Mouse (Mus musculus) stomach, embryonic 14.5 days (tissue): ENCODE results near the gene Hpd. TPM values are rescaled to one million over a fixed set of nuclear protein-coding genes. Genes with fewer than 3 reads are reported as not detected.

Source experiments
- ATAC-seq: fragments of 200-750 bp; cut with Nextera tagmentation; 2 replicates; pipeline ENCODE4 v1.8.0; 2017; ENCODE audit warnings: low read depth, moderate TSS enrichment; ENCODE audit not compliant: insufficient number of reproducible peaks, insufficient read depth, low FRiP score
- H3K27ac ChIP-seq: fragments of 300-500 bp; sonication (generic); 2 replicates; pipeline ENCODE4 v1.5.1; 2014; ENCODE audit warnings: mild to moderate bottlenecking, low read length, moderate library complexity, mixed read lengths
- H3K27me3 ChIP-seq: fragments of 300-500 bp; sonication (generic); 2 replicates; pipeline ENCODE4 v1.6.1; 2014; ENCODE audit warnings: low read length, control low read depth, mixed read lengths; ENCODE audit not compliant: control insufficient read depth, insufficient read depth
- H3K36me3 ChIP-seq: fragments of 300-500 bp; sonication (generic); 2 replicates; pipeline ENCODE4 v1.6.1; 2014; ENCODE audit warnings: mild to moderate bottlenecking, control low read depth, low read length, moderate library complexity, mixed read lengths; ENCODE audit not compliant: control insufficient read depth, insufficient read depth
- H3K4me1 ChIP-seq: fragments of 300-500 bp; sonication (generic); 2 replicates; pipeline ENCODE4 v1.6.1; 2014; ENCODE audit warnings: low read length, control low read depth, mixed read lengths; ENCODE audit not compliant: control insufficient read depth, insufficient read depth
- H3K4me2 ChIP-seq: fragments of 300-500 bp; sonication (generic); replicated peaks from 2 replicates; pipeline ENCODE4 v1.6.1; 2014; ENCODE audit warnings: low read depth, low read length, control low read depth
- H3K4me3 ChIP-seq: fragments of 300-500 bp; sonication (generic); 2 replicates; pipeline ENCODE4 v1.5.1; 2014; ENCODE audit warnings: low read depth, low read length, control low read depth
- H3K9ac ChIP-seq: fragments of 300-500 bp; sonication (generic); replicated peaks from 2 replicates; pipeline ENCODE4 v1.6.1; 2014; ENCODE audit warnings: low read depth, mild to moderate bottlenecking, control low read depth, low read length, moderate library complexity, mixed read lengths
- H3K9me3 ChIP-seq: fragments of 300-500 bp; sonication (generic); 2 replicates; pipeline ENCODE4 v1.6.1; 2016; ENCODE audit warnings: low read depth, low read length, control low read depth; ENCODE audit not compliant: control insufficient read depth
- WGBS: fragments of 180-500 bp; shearing (Covaris S2); extraction: QIAGEN DNeasy Blood & Tissue Kit; methylation state at CpG from one replicate; pipeline ENCODE4 v1.1.7; 2014; 5-methylcytosine and 5-hydroxymethylcytosine counted together
- polyA plus RNA-seq: library from polyadenylated mRNA; unstranded; fragments of >200 nt; fragmentation: Nextera tagmentation; extraction: Ambion mirVana; gene quantifications from 2 replicates; pipeline ENCODE4 v1.2.1, GENCODE M21; 2014

Hpd gene
- polyA plus RNA-seq, 1 experiment from 2014 or later, result not detected

DNA sequence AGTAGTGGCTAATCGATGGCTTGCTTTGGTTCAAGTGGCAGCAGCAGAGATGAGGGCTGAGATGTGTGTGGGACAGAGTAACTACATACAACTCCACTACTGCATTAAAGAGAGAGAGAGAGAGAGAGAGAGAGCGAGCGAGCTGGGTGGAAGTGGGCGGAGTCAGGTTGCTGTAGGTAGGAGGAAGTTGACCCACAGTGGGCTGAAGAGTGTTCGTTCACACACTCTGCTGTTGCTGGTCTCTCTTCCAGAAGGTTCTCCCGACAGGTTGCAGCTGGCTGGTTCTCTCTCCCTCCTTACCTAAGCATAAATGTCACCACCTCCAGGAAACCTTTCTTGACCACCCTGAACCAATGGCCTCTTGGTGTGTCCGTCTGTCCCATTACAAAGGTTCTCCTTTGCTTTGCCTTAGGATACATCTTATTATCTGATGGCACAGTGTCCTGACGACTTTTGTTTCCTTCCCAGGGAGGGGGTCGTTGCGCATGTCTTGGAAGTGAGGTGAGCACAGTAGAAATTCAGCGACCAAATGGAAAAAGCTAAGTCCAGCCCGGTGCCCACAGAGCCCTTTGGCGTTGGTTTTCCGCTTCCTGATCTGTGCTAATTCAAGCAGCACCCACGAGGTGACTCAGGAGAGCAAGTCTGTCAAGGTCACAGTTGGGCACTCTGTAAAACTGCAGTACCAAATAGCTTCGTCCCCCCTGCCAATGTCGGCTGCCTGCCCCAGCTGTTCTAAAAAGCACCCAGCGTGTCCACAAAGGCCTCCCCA is 56.7 kb downstream of the Hpd start:
- no peak overlapping the region for H3K27ac ChIP-seq
- 84% methylated on average over 18 of the region's 18 CpGs for WGBS
- H3K4me1 ChIP-seq, result no peaks in the 10 kb centered on the region
- H3K36me3 ChIP-seq, result 0 out of 2 replicates have a peak, but pooled peaks cover 4% of the 10 kb centered on the region
- no peak overlapping the region for H3K9ac ChIP-seq
- H3K9me3 ChIP-seq, result no peaks in the 10 kb centered on the region
- no peak for ATAC-seq
- no peak overlapping the region for H3K4me2 ChIP-seq
- no peaks in the 10 kb centered on the region for H3K27me3 ChIP-seq
- H3K4me3 ChIP-seq, result no peak overlapping the region

DNA sequence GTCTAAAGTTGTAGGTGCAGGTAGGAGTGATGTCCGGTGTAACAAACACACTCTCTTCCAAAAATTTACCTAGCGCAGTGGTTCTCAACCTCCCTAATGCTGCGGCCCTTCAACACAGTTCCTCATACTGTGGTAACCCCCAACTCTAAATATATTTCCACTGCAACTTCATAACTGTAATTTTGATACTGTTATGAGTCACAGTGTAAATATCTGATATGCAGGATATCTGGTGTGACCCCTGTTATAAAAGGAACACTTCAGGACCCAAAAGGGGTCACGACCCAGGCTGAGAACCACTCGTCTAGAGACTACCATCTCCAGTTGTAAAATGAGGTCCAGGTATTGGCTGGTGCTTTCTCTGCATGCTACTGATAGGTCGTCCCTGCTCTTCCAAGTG is 57.4 kb downstream of the Hpd start:
- Histone ChIP-seq H3K27me3 (no peaks in the 10 kb centered on the region), H3K9ac (no peak overlapping the region), H3K9me3 (no peaks in the 10 kb centered on the region), H3K4me2 (no peak overlapping the region), H3K36me3 (0 out of 2 replicates have a peak, but pooled peaks cover 4% of the 10 kb centered on the region), H3K4me3 (no peak overlapping the region), H3K27ac (no peak overlapping the region), H3K4me1 (no peaks in the 10 kb centered on the region)
- WGBS, result 79% methylated on average over 6 of the region's 6 CpGs
- ATAC-seq, result no peak

DNA sequence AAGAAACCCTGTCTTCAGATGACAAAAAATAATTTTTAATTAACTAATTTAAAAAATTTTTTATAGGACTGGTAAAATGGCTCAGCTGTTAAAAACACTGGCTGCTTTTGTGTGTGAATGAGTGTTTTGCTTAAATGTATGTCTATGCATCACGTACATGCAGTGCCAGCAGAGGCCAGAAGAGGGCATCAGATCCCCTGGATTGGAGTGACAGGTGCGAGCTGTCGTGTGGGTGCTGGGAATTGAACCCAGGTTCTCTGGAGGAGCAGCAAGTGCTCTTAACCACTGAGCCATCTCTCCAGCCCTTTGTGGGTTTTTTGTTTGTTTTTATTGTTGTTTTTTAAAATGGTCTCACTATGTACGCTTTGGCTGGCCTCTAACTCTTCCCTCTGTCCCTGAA is 60.3 kb downstream of the Hpd start:
- Histone ChIP-seq H3K9ac (no peak overlapping the region), H3K4me1 (no peaks in the 10 kb centered on the region), H3K27me3 (no peaks in the 10 kb centered on the region), H3K4me3 (no peak overlapping the region), H3K36me3 (no peaks in the 10 kb centered on the region), H3K27ac (no peak overlapping the region), H3K4me2 (no peak overlapping the region), H3K9me3 (no peaks in the 10 kb centered on the region)
- no peak for ATAC-seq
- 87% methylated on average over 4 of the region's 4 CpGs for WGBS

Other genes with a start within 250 kb of the Hpd start
- gene Kdm2b, start 192.9 kb downstream of the Hpd start, polyA plus RNA-seq, result 34.5 and 37.9 TPM in 2 replicates
- 17.8 and 20.5 TPM in 2 replicates for gene Orai1, start 167.7 kb downstream of the Hpd start, polyA plus RNA-seq
- not detected in 2 replicates for gene Morn3, start 135.7 kb downstream of the Hpd start, polyA plus RNA-seq
- gene Tmem120b, start 114.3 kb downstream of the Hpd start, polyA plus RNA-seq, result 9.0 and 9.3 TPM in 2 replicates
- gene Rhof, start 50.0 kb downstream of the Hpd start, polyA plus RNA-seq, result 2.0 and 2.3 TPM in 2 replicates
- 12.9 and 14.3 TPM in 2 replicates for gene Setd1b, start 40.5 kb downstream of the Hpd start, polyA plus RNA-seq
- 72.8 and 82.3 TPM in 2 replicates for gene Psmd9, start 13.3 kb downstream of the Hpd start, polyA plus RNA-seq
- gene Wdr66, start 69.4 kb upstream of the Hpd start, polyA plus RNA-seq, result 1.3 and 1.7 TPM in 2 replicates
- 27.6 and 30.1 TPM in 2 replicates for gene Bcl7a, start 161.1 kb upstream of the Hpd start, polyA plus RNA-seq
- 26.5 and 27.6 TPM in 2 replicates for gene Mlxip, start 212.1 kb upstream of the Hpd start, polyA plus RNA-seq